Mouse (Mus musculus) brain, embryonic 14.5 days (tissue): Measurements from ENCODE around the gene Pgm1. TPM values are rescaled to one million over a fixed set of nuclear protein-coding genes. Genes with fewer than 3 reads are reported as not detected.

Experiments used
- DNase-seq: peaks from one replicate; pipeline ENCODE4 v3.0.0-alpha.2; 2011; ENCODE audit warnings: low read depth
- CTCF ChIP-seq: fragments of 200-500 bp; IDR thresholded peaks from 2 replicates; pipeline ENCODE4 v1.5.1; 2012; ENCODE audit warnings: inconsistent platforms, mild to moderate bottlenecking, moderate library complexity, borderline replicate concordance; ENCODE audit not compliant: insufficient read depth, insufficient read length; ENCODE audit errors: extremely low read depth
- POLR2A ChIP-seq: fragments of 200-500 bp; IDR thresholded peaks from 2 replicates; pipeline ENCODE4 v1.6.1; 2012; ENCODE audit warnings: mild to moderate bottlenecking, inconsistent platforms, borderline replicate concordance; ENCODE audit not compliant: poor library complexity, insufficient read depth, insufficient read length, severe bottlenecking; ENCODE audit errors: extremely low read depth
- polyA plus RNA-seq: library from polyadenylated mRNA; depleted of rRNA; stranded (reverse); fragments of >200 nt; gene quantifications from 2 replicates; pipeline ENCODE4 v1.2.3, GENCODE M21; 2012

Gene Pgm1
- polyA plus RNA-seq, 1 experiment, result 45.8 TPM

DNA sequence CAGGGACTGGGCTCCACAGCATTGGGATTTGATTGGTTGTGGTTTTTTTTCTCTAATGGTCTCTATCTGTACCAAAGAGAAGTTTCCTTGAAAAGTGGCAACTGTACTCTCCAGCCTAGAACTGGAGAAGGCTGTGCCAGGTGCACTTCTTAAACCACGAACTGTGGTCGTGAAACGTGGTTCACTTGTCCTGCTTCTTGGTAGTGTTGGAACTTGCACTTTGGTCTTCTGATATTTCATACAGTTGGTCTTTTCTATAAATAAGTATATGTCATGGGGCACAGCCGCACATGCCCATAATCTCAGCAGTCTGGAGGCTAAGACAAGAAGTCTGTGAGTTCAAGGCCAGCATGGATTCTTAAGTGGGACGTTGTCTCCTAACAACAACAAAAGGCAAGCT is 7.1 kb downstream of the Pgm1 start:
- DNase-seq, result no peak
- TF ChIP-seq CTCF (no peak), POLR2A (no peak)

- DNase-seq, result peak; percentile 46
- TF ChIP-seq POLR2A (no peak), CTCF (no peak)
These were observed 10.7 kb downstream of the Pgm1 start for GRCm38 (mm10) chr4:99939711-99940505.

- peak; percentile 23 for DNase-seq
- TF ChIP-seq CTCF, result no peak
- TF ChIP-seq POLR2A, result no peak
These were observed 12.6 kb downstream of the Pgm1 start for GRCm38 (mm10) chr4:99941655-99942414.

- no peak for DNase-seq
- TF ChIP-seq POLR2A (no peak), CTCF (no peak)
These were observed 15.4 kb downstream of the Pgm1 start for GRCm38 (mm10) chr4:99944606-99945005.

- TF ChIP-seq POLR2A (no peak), CTCF (no peak)
- no peak for DNase-seq
These were observed 15.8 kb downstream of the Pgm1 start for GRCm38 (mm10) chr4:99945011-99945410.

GRCm38 (mm10) chr4:99946516-99946915 is 17.3 kb downstream of the Pgm1 start:
- TF ChIP-seq POLR2A (no peak), CTCF (no peak)
- DNase-seq, result no peak

GRCm38 (mm10) chr4:99947192-99947591 is 18.0 kb downstream of the Pgm1 start:
- DNase-seq, result peak; percentile 63
- TF ChIP-seq CTCF (peak; percentile 41; the same call in 1 of the 2 replicates), POLR2A (no peak)

DNA sequence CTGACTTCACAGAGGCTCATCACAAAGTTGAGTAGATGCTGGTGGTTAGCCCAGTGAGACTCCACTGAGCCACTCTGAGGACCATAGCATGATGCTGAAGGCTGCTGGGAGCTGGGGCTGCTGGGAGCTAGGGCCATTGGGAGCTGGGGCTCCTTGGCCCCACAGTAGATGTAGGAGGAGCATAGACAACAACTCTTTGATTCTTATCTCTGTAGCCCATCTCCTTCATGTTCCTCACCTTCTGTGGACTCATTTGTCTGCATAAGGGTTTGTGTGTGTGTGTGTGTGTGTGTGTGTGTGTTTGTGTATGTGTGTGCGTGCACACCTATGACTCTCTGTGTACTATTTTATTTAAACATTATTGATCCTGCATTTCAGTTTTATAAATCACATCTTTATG is 18.7 kb downstream of the Pgm1 start:
- no peak for DNase-seq
- TF ChIP-seq CTCF (no peak), POLR2A (no peak)

GRCm38 (mm10) chr4:99953904-99954303 is 24.7 kb downstream of the Pgm1 start:
- no peak for DNase-seq
- no peak for TF ChIP-seq CTCF
- TF ChIP-seq POLR2A, result no peak

GRCm38 (mm10) chr4:99955396-99955795 is 26.2 kb downstream of the Pgm1 start:
- DNase-seq, result no peak
- TF ChIP-seq POLR2A (no peak), CTCF (no peak)

GRCm38 (mm10) chr4:99957186-99957585 is 28.0 kb downstream of the Pgm1 start:
- DNase-seq, result no peak
- TF ChIP-seq POLR2A (no peak), CTCF (no peak)

DNA sequence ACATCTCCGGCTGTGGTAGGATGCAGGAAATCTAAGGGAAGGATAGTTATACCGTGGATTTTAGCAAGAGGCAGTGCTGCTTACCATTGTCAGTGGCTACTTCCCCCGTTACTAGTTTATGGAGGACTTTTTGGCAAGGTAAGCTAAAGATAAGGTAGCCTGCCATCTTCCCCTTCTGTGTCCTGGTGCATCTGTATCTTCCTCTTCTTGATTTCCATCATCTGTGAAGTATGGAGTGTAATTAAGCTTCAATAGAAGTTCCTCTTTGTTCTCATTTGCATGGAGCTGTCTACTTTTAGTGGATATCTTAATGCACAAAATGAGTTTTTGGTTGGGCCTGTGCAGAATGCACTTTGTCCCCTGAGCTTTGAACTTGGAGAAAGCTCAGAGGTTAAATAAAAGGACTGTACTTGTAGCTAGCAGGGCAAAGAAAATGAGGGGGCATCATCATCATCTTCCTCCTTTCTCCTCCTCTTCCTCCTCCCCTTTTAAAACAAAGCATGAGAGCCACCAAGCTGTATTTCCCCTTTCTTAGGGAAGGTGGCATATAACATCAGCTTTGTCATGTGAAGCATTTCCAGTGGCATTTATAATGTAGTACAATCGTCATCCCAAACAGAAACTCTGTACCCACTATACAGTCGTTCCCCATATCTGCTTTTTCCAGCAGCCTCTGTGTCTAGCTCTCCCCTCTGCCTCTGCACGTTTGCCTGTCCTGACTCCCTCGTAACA is 29.0 kb downstream of the Pgm1 start:
- TF ChIP-seq CTCF, result no peak
- TF ChIP-seq POLR2A, result no peak

DNA sequence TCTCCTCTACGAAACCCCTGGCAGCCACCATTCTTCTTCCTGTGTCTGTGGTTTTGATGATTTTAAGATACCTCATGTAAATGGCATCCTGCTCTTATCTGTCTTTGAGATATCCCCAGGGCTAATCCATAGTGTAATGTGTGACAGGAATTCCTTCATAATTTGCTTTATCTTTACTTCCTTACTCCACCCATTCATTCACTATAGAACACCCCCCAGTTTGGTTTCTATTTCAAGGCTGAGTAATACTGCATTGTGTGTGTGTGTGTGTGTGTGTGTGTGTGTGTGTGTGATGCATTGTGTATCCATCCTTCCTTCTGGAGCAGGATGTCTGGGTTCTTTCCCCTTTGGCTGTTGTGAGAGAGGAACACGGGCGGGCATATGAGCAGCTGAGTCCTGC is 30.1 kb downstream of the Pgm1 start:
- no peak for TF ChIP-seq POLR2A
- no peak for TF ChIP-seq CTCF
- DNase-seq, result no peak

More for the DNA sequence above, 29.0 kb downstream of the Pgm1 start:
- no peak for DNase-seq

DNA sequence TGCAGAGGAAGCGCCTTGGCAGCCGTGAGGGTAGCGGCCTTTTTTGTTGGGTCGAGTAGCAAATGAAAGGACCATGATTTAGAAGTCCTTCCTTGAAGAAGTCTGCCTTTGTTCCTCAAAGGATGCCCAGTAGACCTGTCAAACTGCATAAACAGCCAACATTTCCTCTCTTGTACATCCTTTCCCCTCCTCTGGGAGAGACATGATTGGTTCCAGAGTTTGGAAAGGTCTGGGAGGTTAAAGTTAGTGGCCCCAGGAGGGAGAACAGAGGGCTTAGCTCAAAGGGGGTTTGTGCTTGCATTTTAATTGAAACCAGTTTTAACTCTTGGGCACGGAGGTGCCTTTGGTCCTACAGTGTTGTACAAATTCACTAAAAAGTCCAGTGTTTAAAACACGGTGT is 37.3 kb downstream of the Pgm1 start:
- no peak for TF ChIP-seq CTCF
- no peak for DNase-seq

DNA sequence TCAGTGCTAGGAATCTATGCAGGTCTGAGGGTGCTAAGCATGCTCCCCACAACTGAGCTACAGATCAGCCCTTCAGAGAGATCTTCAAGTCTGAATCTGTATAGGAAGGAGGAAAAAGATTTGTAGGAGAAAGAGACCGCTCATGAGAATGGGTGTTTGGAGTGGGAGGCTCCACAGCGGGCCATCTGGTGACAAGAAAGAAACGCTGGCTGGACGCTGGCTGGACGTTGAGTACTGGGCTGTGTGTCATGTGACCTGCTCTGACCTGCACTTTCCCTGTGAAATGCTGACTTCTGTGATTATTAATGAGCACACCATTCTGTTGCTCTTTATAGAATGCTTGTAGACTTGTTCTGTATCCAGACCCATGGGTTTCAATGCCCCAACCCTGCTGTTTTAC is 40.1 kb downstream of the Pgm1 start:
- DNase-seq, result no peak
- TF ChIP-seq POLR2A, result no peak
- no peak for TF ChIP-seq CTCF
